Mouse (Mus musculus): Measurements from ENCODE around the gene Alox12b.

GRCm38 (mm10) chr11:69125919-69126705, 30.7 kb upstream of the Alox12b start:
- no peak for TF ChIP-seq POLR2A (IDR thresholded peaks at IDR 0.05; ENCODE audit: low read depth, low read length)
- TF ChIP-seq CTCF (conservative IDR thresholded peaks at IDR 0.05; ENCODE audit: insufficient read depth, insufficient read length, low read depth, low read length): no peak
